8 mouse cellular contexts compared by ENCODE assay signal in the genomic region with DNA sequence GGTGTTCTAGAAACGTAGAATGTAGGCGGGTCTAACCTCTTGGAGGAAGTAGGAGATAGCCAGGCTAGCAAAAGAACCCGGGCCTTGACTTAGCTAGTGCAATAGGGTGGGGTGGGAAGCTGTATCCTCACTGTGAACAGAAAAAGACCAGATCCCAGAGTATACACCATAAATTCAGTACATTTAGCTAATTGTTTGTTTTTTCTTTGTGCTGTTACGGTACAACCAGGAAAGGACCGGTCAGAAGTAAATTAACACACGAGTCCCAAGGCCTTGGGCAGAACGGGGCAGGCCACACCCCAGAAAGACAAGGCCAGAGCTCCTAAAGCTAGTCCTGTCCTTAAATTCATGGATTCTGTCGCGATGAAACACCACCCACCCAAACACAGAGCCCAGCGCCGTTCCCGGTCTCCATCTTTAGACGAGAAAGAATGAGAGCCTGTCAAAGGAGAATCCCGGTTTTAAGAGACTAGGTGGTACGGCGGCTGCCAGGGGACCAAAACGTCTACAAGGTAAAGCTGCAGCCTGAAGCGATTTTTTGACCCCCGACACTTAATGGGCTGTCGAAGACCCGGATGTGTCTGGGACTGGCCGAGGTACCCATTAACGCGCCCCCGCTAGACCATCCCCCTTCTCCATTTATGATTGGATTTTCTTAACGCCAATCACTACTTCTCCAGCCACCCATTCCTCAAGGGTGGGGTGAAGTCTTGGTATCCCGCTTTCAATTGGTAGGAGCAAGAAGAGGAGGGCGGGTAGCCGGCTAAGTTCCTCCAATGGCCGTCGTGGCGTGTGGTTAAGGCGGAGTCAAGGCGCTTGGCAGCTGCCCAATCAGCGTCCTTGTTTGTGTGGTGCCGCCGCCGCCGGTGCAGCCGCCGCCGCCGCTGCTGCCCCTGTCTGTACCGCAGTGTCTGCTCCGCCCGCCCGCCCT. TPM values are rescaled to one million over a fixed set of nuclear protein-coding genes. Genes with fewer than 3 reads are reported as not detected.
DNase-seq lines count a peak whose midpoint lies in the region; ATAC-seq and TF ChIP-seq lines count a peak whose summit lies in the region.

A gene (plus strand): TSS at position 834 of the 931 bp plus-strand sequence.

- peaks cover 26% of the 10 kb centered on the region for H3K36me3 ChIP-seq in E14TG2a.4 (ENCODE audit: insufficient read depth, low read length)
- H3K36me3 ChIP-seq in forebrain, embryonic 12.5 days (replicated peaks) = no peaks in the 10 kb centered on the region
- H3K36me3 ChIP-seq in heart, postnatal 0 days (replicated peaks; ENCODE audit: control insufficient read depth, insufficient read depth, low read length) = no peaks in the 10 kb centered on the region; the same call in 1 of the 2 replicates
- H3K36me3 ChIP-seq in liver, embryonic 16.5 days (ENCODE audit: control insufficient read depth, insufficient read depth) = no peaks in the 10 kb centered on the region
- no peaks in the 10 kb centered on the region for H3K36me3 ChIP-seq in neural tube, embryonic 13.5 days
- H3K36me3 ChIP-seq in testis, adult 2 months (ENCODE audit: control insufficient read depth, insufficient read depth, low read length) = no peaks in the 10 kb centered on the region

- WGBS in forebrain, embryonic 12.5 days = under 1% methylated on average over 44 of the region's 47 CpGs
- WGBS in heart, postnatal 0 days = under 1% methylated on average over 45 of the region's 47 CpGs
- under 1% methylated on average over 44 of the region's 47 CpGs for WGBS in liver, embryonic 16.5 days (ENCODE audit: insufficient replicate concordance)
- WGBS in neural tube, embryonic 13.5 days = under 1% methylated on average over 43 of the region's 47 CpGs

- H3K9ac ChIP-seq in forebrain, embryonic 12.5 days = peak within 1 kb of the TSS; percentile 96
- peak within 1 kb of the TSS; percentile 97 for H3K9ac ChIP-seq in heart, postnatal 0 days (replicated peaks; ENCODE audit: low read depth, low read length)
- peak within 1 kb of the TSS; percentile 95 for H3K9ac ChIP-seq in liver, embryonic 16.5 days (ENCODE audit: low read depth, low read length)
- H3K9ac ChIP-seq in neural tube, embryonic 13.5 days = peak within 1 kb of the TSS; percentile 93

- peaks cover 48% of the 10 kb centered on the region for H3K4me1 ChIP-seq in E14TG2a.4 (replicated peaks; ENCODE audit: low read depth, low read length)
- H3K4me1 ChIP-seq in forebrain, embryonic 12.5 days = peaks cover 23% of the 10 kb centered on the region
- H3K4me1 ChIP-seq in heart, postnatal 0 days (ENCODE audit: control insufficient read depth, insufficient read depth) = peaks cover 25% of the 10 kb centered on the region
- H3K4me1 ChIP-seq in liver, embryonic 16.5 days (ENCODE audit: control insufficient read depth, low read depth, low read length) = peaks cover 27% of the 10 kb centered on the region
- peaks cover 38% of the 10 kb centered on the region for H3K4me1 ChIP-seq in neural tube, embryonic 13.5 days (replicated peaks)
- peaks cover 3% of the 10 kb centered on the region; the same call in 1 of the 2 replicates for H3K4me1 ChIP-seq in testis, adult 2 months (ENCODE audit: control insufficient read depth, insufficient read depth, low read length)

- TF ChIP-seq POLR2A in testis, adult 2 months (IDR thresholded peaks at IDR 0.05; ENCODE audit: control insufficient read depth, low read depth, low read length) = peak; percentile 53; the same call in 1 of the 2 replicates

- no peaks in the 10 kb centered on the region for H3K9me3 ChIP-seq in E14TG2a.4 (ENCODE audit: low read length)
- no peaks in the 10 kb centered on the region for H3K9me3 ChIP-seq in forebrain, embryonic 12.5 days
- no peaks in the 10 kb centered on the region for H3K9me3 ChIP-seq in heart, postnatal 0 days (replicated peaks; ENCODE audit: control insufficient read depth, low read length)
- no peaks in the 10 kb centered on the region for H3K9me3 ChIP-seq in liver, embryonic 16.5 days (replicated peaks; ENCODE audit: control insufficient read depth, low read length)
- H3K9me3 ChIP-seq in neural tube, embryonic 13.5 days = no peaks in the 10 kb centered on the region

- peak; percentile 82; the same call in 1 of the 2 replicates for TF ChIP-seq EP300 in heart, postnatal 0 days (IDR thresholded peaks at IDR 0.05; ENCODE audit: low read depth)

- H3K4me2 ChIP-seq in forebrain, embryonic 12.5 days = peak within 1 kb of the TSS; percentile 93
- H3K4me2 ChIP-seq in heart, postnatal 0 days (ENCODE audit: low read depth, low read length) = peak within 1 kb of the TSS; percentile 78
- H3K4me2 ChIP-seq in liver, embryonic 16.5 days (ENCODE audit: low read depth, low read length) = peak within 1 kb of the TSS; percentile 90
- H3K4me2 ChIP-seq in neural tube, embryonic 13.5 days = peak within 1 kb of the TSS; percentile 94

- no peak for TF ChIP-seq CTCF in E14TG2a.4 (conservative IDR thresholded peaks at IDR 0.05; ENCODE audit: low read length)
- no peak for TF ChIP-seq CTCF in heart, postnatal 0 days (IDR thresholded peaks at IDR 0.05; ENCODE audit: low read depth)
- TF ChIP-seq CTCF in testis, adult 2 months (IDR thresholded peaks at IDR 0.05; ENCODE audit: control insufficient read depth, insufficient read depth, insufficient replicate concordance, low read depth, low read length) = 0 out of 2 replicates have a peak, but pooled peaks have one; percentile 1

- peak within 1 kb of the TSS; percentile 99 for H3K27ac ChIP-seq in forebrain, embryonic 12.5 days
- H3K27ac ChIP-seq in heart, postnatal 0 days (ENCODE audit: low read depth) = peak within 1 kb of the TSS; percentile 99
- peak within 1 kb of the TSS; percentile 97 for H3K27ac ChIP-seq in liver, embryonic 16.5 days (ENCODE audit: low read length)
- H3K27ac ChIP-seq in neural tube, embryonic 13.5 days (replicated peaks) = peak within 1 kb of the TSS; percentile 99
- peak within 1 kb of the TSS; percentile 95 for H3K27ac ChIP-seq in testis, adult 2 months (ENCODE audit: control insufficient read depth, insufficient read depth, low read depth, low read length)

- H3K4me3 ChIP-seq in E14TG2a.4 (replicated peaks; ENCODE audit: low read length) = peak within 1 kb of the TSS; percentile 94
- peak within 1 kb of the TSS; percentile 88 for H3K4me3 ChIP-seq in forebrain, embryonic 12.5 days (replicated peaks)
- peak within 1 kb of the TSS; percentile 96 for H3K4me3 ChIP-seq in heart, postnatal 0 days (ENCODE audit: low read depth, low read length)
- H3K4me3 ChIP-seq in liver, embryonic 16.5 days (ENCODE audit: low read depth, low read length) = peak within 1 kb of the TSS; percentile 93
- peak within 1 kb of the TSS; percentile 92 for H3K4me3 ChIP-seq in neural tube, embryonic 13.5 days
- H3K4me3 ChIP-seq in testis, adult 2 months (ENCODE audit: control insufficient read depth, low read depth, low read length) = peak within 1 kb of the TSS; percentile 98

- H3K27me3 ChIP-seq in E14TG2a.4 (ENCODE audit: insufficient read depth, low read length) = no peaks in the 10 kb centered on the region
- no peaks in the 10 kb centered on the region for H3K27me3 ChIP-seq in forebrain, embryonic 12.5 days
- no peaks in the 10 kb centered on the region for H3K27me3 ChIP-seq in heart, postnatal 0 days (ENCODE audit: control insufficient read depth, insufficient read depth, low read length)
- no peaks in the 10 kb centered on the region for H3K27me3 ChIP-seq in liver, embryonic 16.5 days (ENCODE audit: control insufficient read depth, insufficient read depth, low read depth, low read length)
- no peaks in the 10 kb centered on the region for H3K27me3 ChIP-seq in neural tube, embryonic 13.5 days
- H3K27me3 ChIP-seq in testis, adult 2 months (ENCODE audit: control insufficient read depth, insufficient read depth, low read length) = no peaks in the 10 kb centered on the region

- peak; percentile 99 for DNase-seq in c-Kit-positive CD71-positive TER-119-positive erythroid progenitor cells, embryonic 14.5 days (ENCODE audit: low spot score)
- peak; percentile 100 for DNase-seq in heart, postnatal 0 days (ENCODE audit: low spot score)
- peak; percentile 98 to 99 for DNase-seq in kidney, postnatal 4 days

- ATAC-seq in forebrain, embryonic 12.5 days (ENCODE audit: low FRiP score) = peak; percentile 98
- peak; percentile 97 for ATAC-seq in heart, postnatal 0 days (ENCODE audit: insufficient read depth, low read depth)
- peak; percentile 96 for ATAC-seq in liver, embryonic 16.5 days (ENCODE audit: low read depth)
- peak; percentile 99 for ATAC-seq in neural tube, embryonic 13.5 days (ENCODE audit: low read depth)

RNA-seq across cellular contexts. Expression of the gene that starts here (rescaled TPM):
- polyA plus RNA-seq in forebrain, embryonic 12.5 days (2016; fragmentation: Nextera tagmentation; extraction: Ambion mirVana) = 15.8 and 17.2 TPM in 2 replicates
- 14.1 and 25.3 TPM in 2 replicates for total RNA-seq in heart, postnatal 0 days (2014; rRNA removed; ENCODE audit: low replicate concordance)
- 5.8 and 6.4 TPM in 2 replicates for polyA plus RNA-seq in heart, postnatal 0 days (2015; fragmentation: Nextera tagmentation; extraction: Ambion mirVana)
- 3.2 and 3.9 TPM in 2 replicates for polyA plus RNA-seq in liver, embryonic 16.5 days (2015; fragmentation: Nextera tagmentation; extraction: Ambion mirVana)
- polyA plus RNA-seq in neural tube, embryonic 13.5 days (2015; fragmentation: Nextera tagmentation; extraction: Ambion mirVana) = 13.7 and 15.6 TPM in 2 replicates
- polyA plus RNA-seq in testis, adult 2 months (2012; rRNA removed) = 26.2 and 34.5 TPM in 2 replicates

Comparison
In these comparisons a context has a peak if more than half of its experiments do, and no peak if none do; other contexts are left out.
1. Peak in every context shown above with its lines: DNase-seq, ATAC-seq, H3K4me3 ChIP-seq and H3K27ac ChIP-seq.